Mouse (Mus musculus) cortical plate, adult 2 months (tissue): ENCODE data around the gene Immt. TPM values are rescaled to one million over a fixed set of nuclear protein-coding genes. Genes with fewer than 3 reads are reported as not detected.

Source experiments
- H3K27ac ChIP-seq: fragments of 200-500 bp; 2 replicates; pipeline ENCODE4 v1.5.1; 2012; ENCODE audit warnings: low read length, control low read depth, inconsistent platforms; ENCODE audit not compliant: insufficient read depth
- H3K4me1 ChIP-seq: fragments of 200-500 bp; 2 replicates; pipeline ENCODE4 v1.6.1; 2011; ENCODE audit warnings: low read length; ENCODE audit not compliant: control insufficient read depth, insufficient read depth
- H3K4me3 ChIP-seq: fragments of 200-500 bp; 2 replicates; pipeline ENCODE4 v1.5.1; 2011; ENCODE audit warnings: mild to moderate bottlenecking, low read length, control low read depth; ENCODE audit not compliant: insufficient read depth
- CTCF ChIP-seq: fragments of 200-500 bp; IDR thresholded peaks from 2 replicates; pipeline ENCODE4 v1.5.1; 2011; ENCODE audit warnings: mild to moderate bottlenecking, control low read depth, low read length; ENCODE audit not compliant: insufficient read depth; ENCODE audit errors: extremely low read depth
- POLR2A ChIP-seq: fragments of 200-500 bp; IDR thresholded peaks from 2 replicates; pipeline ENCODE4 v1.6.1; 2011; ENCODE audit warnings: mild to moderate bottlenecking, low read length, control low read depth; ENCODE audit not compliant: insufficient read depth; ENCODE audit errors: extremely low read depth
- polyA plus RNA-seq: library from polyadenylated mRNA; depleted of rRNA; stranded (reverse); fragments of >200 nt; gene quantifications from 2 replicates; pipeline ENCODE4 v1.2.3, GENCODE M21; 2012

The Immt gene
- polyA plus RNA-seq, 1 experiment = 85.2 TPM

- TF ChIP-seq CTCF (no peak), POLR2A (no peak)
- Histone ChIP-seq H3K4me3 (no peak overlapping the region), H3K27ac (no peak overlapping the region), H3K4me1 (peaks cover 7% of the 10 kb centered on the region; the same call in 1 of the 2 replicates)
Observed at GRCm38 (mm10) chr6:71806713-71807112, 24.4 kb upstream of the Immt start.

- Histone ChIP-seq H3K27ac (no peak overlapping the region), H3K4me3 (no peak overlapping the region)
- no peak for TF ChIP-seq POLR2A
- TF ChIP-seq CTCF = no peak
Observed at GRCm38 (mm10) chr6:71809890-71810289, 21.2 kb upstream of the Immt start.

GRCm38 (mm10) chr6:71812820-71813219, 18.3 kb upstream of the Immt start:
- TF ChIP-seq CTCF = no peak

More at GRCm38 (mm10) chr6:71809890-71810289, 21.2 kb upstream of the Immt start:
- peaks cover 1% of the 10 kb centered on the region; the same call in 1 of the 2 replicates for H3K4me1 ChIP-seq

GRCm38 (mm10) chr6:71819764-71820292, 11.3 kb upstream of the Immt start:
- TF ChIP-seq POLR2A (no peak), CTCF (no peak)
- Histone ChIP-seq H3K27ac (no peak overlapping the region), H3K4me1 (peaks cover 1% of the 10 kb centered on the region; the same call in 1 of the 2 replicates), H3K4me3 (no peak overlapping the region)

More at GRCm38 (mm10) chr6:71812820-71813219, 18.3 kb upstream of the Immt start:
- Histone ChIP-seq H3K4me1 (no peaks in the 10 kb centered on the region), H3K27ac (no peak overlapping the region), H3K4me3 (no peak overlapping the region)

GRCm38 (mm10) chr6:71823085-71823484, 8.0 kb upstream of the Immt start:
- peaks cover 1% of the 10 kb centered on the region; the same call in 1 of the 2 replicates for H3K4me1 ChIP-seq
- H3K27ac ChIP-seq = no peak overlapping the region
- no peak for TF ChIP-seq POLR2A
- no peak for TF ChIP-seq CTCF
- H3K4me3 ChIP-seq = peak overlapping the region; percentile 54

GRCm38 (mm10) chr6:71823488-71823887, 7.6 kb upstream of the Immt start:
- Histone ChIP-seq H3K4me1 (peaks cover 1% of the 10 kb centered on the region; the same call in 1 of the 2 replicates), H3K27ac (no peak overlapping the region), H3K4me3 (peak overlapping the region; percentile 54)
- TF ChIP-seq CTCF (no peak), POLR2A (peak; percentile 69; the same call in 1 of the 2 replicates)

- H3K4me3 ChIP-seq = peak overlapping the region; percentile 54
- TF ChIP-seq POLR2A (no peak), CTCF (no peak)
- no peak overlapping the region for H3K27ac ChIP-seq
- H3K4me1 ChIP-seq = peaks cover 1% of the 10 kb centered on the region; the same call in 1 of the 2 replicates
Observed at GRCm38 (mm10) chr6:71823961-71824360, 7.2 kb upstream of the Immt start.

GRCm38 (mm10) chr6:71826869-71827268, 4.3 kb upstream of the Immt start, which contains the start of gene Mrpl35:
Gene Mrpl35, minus strand, starts transcription at chr6:71826969.
- H3K27ac ChIP-seq = no peak within 1 kb of the TSS
- H3K4me1 ChIP-seq = peaks cover under 1% of the 10 kb centered on the region; the same call in 1 of the 2 replicates
- TF ChIP-seq CTCF (no peak), POLR2A (no peak)
- H3K4me3 ChIP-seq = no peak within 1 kb of the TSS

GRCm38 (mm10) chr6:71829768-71830167, 1.4 kb upstream of the Immt start:
- no peak overlapping the region for H3K4me3 ChIP-seq
- no peaks in the 10 kb centered on the region for H3K4me1 ChIP-seq
- no peak for TF ChIP-seq POLR2A
- H3K27ac ChIP-seq = no peak overlapping the region

GRCm38 (mm10) chr6:71831581-71831960, 440 bp downstream of the Immt start:
- Histone ChIP-seq H3K27ac (peak overlapping the region; percentile 87), H3K4me1 (no peaks in the 10 kb centered on the region), H3K4me3 (peak overlapping the region; percentile 61)
- TF ChIP-seq POLR2A (no peak), CTCF (no peak)

GRCm38 (mm10) chr6:71836811-71837210, 5.7 kb downstream of the Immt start:
- Histone ChIP-seq H3K27ac (no peak overlapping the region), H3K4me1 (no peaks in the 10 kb centered on the region), H3K4me3 (no peak overlapping the region)
- TF ChIP-seq CTCF (no peak), POLR2A (no peak)
